Mouse (Mus musculus): Measurements from ENCODE around the gene Rapgef1. TPM values are rescaled to one million over a fixed set of nuclear protein-coding genes. Genes with fewer than 3 reads are reported as not detected.

Gene Rapgef1
- polyA plus RNA-seq, 1 experiment from 2014 or later: 5.5 TPM

DNA sequence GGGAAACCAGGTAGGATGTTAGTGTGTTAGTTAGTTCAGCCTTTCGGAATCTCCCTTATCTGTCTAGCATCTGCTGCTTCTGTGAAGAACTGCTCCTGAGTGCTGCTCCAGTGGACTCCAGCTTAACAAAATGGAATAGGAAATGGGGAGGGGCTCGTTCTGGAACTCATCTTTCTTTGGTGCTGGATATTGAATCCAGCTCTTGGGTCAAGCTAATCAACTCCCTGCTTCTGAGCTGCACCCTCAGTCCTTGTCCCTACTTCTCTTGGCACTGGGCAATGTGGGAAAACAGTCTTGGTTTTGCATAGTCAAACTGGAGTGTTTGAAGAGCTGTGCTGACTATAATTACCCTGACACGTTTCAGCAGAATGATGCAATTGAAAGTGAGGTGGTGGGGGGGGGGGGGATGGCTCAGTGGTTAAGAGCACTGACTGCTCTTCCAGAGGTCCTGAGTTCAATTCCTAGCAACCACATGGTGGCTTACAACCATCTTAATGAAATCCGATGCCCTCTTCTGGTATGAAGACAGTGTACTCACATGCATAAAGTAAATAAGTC is 25.6 kb downstream of the Rapgef1 start:
- Histone ChIP-seq H3K27me3 (no peaks in the 10 kb centered on the region), H3K4me3 (replicated peaks) (no peak overlapping the region), H3K9ac (no peak overlapping the region), H3K27ac (replicated peaks) (no peak overlapping the region), H3K36me3 (replicated peaks) (no peaks in the 10 kb centered on the region), H3K9me3 (replicated peaks) (no peaks in the 10 kb centered on the region), H3K4me2 (no peak overlapping the region), H3K4me1 (replicated peaks) (peaks cover 37% of the 10 kb centered on the region)
- WGBS (ENCODE audit: insufficient replicate concordance): 56% methylated on average over 4 of the region's 4 CpGs
- ATAC-seq (ENCODE audit: insufficient read depth): no peak

DNA sequence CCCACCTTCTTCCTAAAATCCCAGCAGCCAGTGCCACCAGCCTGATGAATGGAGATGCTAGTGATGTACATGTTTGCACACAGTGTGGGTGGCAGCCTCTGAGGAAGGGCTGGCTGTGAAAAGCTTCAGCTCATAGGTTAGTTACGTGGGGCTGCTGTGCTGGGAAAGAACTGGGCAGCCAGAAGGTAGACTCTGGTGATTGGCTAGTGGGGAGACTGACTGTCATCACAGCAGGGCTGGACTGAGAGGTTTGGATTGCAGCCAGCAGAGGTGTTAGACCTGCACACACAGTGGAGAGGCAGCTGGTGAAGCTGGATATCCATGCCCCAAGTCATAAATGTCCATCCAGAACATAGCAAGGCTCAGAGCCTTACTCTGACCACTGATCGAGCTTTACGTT is 27.1 kb downstream of the Rapgef1 start:
- H3K4me1 ChIP-seq (replicated peaks): peaks cover 28% of the 10 kb centered on the region
- no peaks in the 10 kb centered on the region for H3K9me3 ChIP-seq (replicated peaks)
- WGBS (ENCODE audit: insufficient replicate concordance): 77% methylated on average over 3 of the region's 3 CpGs
- H3K4me3 ChIP-seq (replicated peaks): no peak overlapping the region
- H3K4me2 ChIP-seq: no peak overlapping the region
- H3K9ac ChIP-seq: no peak overlapping the region
- peak; percentile 77; the same call in 1 of the 2 replicates for ATAC-seq (ENCODE audit: insufficient read depth)
- H3K36me3 ChIP-seq (replicated peaks): no peaks in the 10 kb centered on the region
- no peaks in the 10 kb centered on the region for H3K27me3 ChIP-seq
- H3K27ac ChIP-seq (replicated peaks): no peak overlapping the region

DNA sequence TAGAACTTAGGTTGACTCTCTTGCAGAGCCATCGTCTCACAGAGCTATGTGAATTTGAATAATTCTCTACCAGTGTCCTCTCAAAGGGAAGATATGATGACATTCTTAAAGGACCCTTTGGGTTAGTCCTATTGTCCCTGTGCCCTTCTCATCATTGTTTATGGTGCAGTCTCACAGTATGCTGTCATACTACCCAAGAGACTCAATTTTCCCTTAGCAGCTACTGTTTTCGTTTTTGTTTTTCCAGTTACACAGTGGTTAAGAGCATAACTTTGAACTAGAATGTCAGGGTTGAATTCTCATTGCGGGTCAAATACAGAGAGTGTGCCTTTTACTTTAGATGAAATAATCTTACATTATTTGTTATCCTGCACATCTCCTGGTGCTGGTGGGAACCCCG is 27.6 kb downstream of the Rapgef1 start:
- WGBS (ENCODE audit: insufficient replicate concordance): 74% methylated on average over 4 of the region's 4 CpGs
- no peak for ATAC-seq (ENCODE audit: insufficient read depth)

DNA sequence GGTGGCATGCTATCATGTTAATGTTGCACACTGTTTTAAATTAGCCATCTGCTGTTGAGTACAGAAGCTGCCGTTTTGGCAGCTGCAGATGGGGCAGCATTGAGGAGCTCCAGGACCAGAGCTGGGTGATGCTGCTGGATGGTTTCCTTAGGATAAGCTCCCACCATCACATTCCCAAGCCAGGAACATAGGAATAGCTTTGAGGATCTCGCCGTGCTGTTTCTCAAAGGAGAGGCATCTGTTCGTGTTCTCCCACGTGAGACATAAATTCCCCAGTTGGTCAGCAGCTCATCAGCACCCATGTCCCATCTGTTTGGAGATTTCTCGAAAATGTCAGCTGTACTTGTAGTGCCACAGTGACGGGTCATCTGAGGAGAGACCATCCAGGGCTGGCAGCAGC is 28.3 kb downstream of the Rapgef1 start:
- H3K9ac ChIP-seq: no peak overlapping the region
- no peaks in the 10 kb centered on the region for H3K9me3 ChIP-seq (replicated peaks)
- no peaks in the 10 kb centered on the region for H3K27me3 ChIP-seq
- H3K4me1 ChIP-seq (replicated peaks): peaks cover 28% of the 10 kb centered on the region
- no peak overlapping the region for H3K4me3 ChIP-seq (replicated peaks)
- no peak overlapping the region for H3K27ac ChIP-seq (replicated peaks)
- no peak for ATAC-seq (ENCODE audit: insufficient read depth)
- 77% methylated on average over 7 of the region's 7 CpGs for WGBS (ENCODE audit: insufficient replicate concordance)
- no peaks in the 10 kb centered on the region for H3K36me3 ChIP-seq (replicated peaks)
- H3K4me2 ChIP-seq: no peak overlapping the region

More for the DNA sequence above, 27.6 kb downstream of the Rapgef1 start:
- H3K9me3 ChIP-seq (replicated peaks): no peaks in the 10 kb centered on the region
- H3K27me3 ChIP-seq: no peaks in the 10 kb centered on the region
- H3K36me3 ChIP-seq (replicated peaks): no peaks in the 10 kb centered on the region
- H3K9ac ChIP-seq: no peak overlapping the region
- no peak overlapping the region for H3K27ac ChIP-seq (replicated peaks)
- H3K4me2 ChIP-seq: no peak overlapping the region
- no peak overlapping the region for H3K4me3 ChIP-seq (replicated peaks)
- peaks cover 28% of the 10 kb centered on the region for H3K4me1 ChIP-seq (replicated peaks)

DNA sequence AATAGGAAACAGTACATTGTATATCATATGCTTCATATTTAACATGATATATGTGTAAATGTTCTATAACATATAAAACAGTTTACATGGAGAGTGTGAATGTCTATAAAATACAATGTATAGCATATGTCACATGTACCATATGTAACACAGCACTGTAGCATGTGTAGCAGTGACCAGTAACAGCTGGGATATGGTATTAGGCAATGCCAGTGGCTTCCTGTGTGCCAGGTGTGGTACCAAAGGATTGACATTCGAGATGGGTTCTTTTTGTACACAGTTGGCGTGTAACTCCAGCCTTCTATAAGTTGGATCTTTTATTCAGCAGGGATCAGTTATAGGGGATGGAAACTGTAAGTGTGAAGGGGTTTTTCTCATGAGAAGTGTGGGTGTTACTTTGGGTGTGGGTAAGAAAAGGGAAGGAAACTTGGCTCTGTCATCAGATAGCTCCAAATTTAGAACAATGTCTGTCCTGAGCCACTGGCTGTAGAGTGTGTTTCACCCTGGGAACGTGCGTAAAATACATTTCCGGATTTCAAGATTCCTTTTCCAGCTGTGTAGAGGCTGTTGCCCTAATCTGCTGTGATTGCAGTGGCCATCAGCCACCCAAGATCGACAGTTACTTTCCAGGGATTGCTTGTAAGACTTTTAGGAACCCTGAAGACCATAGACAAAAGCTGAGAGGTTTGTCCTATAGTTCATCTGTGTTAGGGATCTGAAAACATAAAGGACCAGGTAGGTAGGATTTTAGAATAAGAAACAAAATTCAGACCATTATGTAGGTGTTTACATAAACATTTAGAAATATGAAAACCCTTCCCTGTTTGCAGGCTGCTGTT is 29.7 kb downstream of the Rapgef1 start:
- H3K4me1 ChIP-seq (replicated peaks): peaks cover 25% of the 10 kb centered on the region
- no peak; the same call in 1 of the 2 replicates for ATAC-seq (ENCODE audit: insufficient read depth)
- no peak overlapping the region for H3K9ac ChIP-seq
- H3K4me2 ChIP-seq: 0 out of 2 replicates have a peak overlapping the region, but pooled peaks have one; percentile 18
- no peaks in the 10 kb centered on the region for H3K27me3 ChIP-seq
- H3K36me3 ChIP-seq (replicated peaks): no peaks in the 10 kb centered on the region
- WGBS (ENCODE audit: insufficient replicate concordance): 21% methylated on average over 6 of the region's 6 CpGs
- H3K9me3 ChIP-seq (replicated peaks): no peaks in the 10 kb centered on the region
- no peak overlapping the region for H3K4me3 ChIP-seq (replicated peaks)
- 0 out of 2 replicates have a peak overlapping the region, but pooled peaks have one; percentile 42 for H3K27ac ChIP-seq (replicated peaks)

DNA sequence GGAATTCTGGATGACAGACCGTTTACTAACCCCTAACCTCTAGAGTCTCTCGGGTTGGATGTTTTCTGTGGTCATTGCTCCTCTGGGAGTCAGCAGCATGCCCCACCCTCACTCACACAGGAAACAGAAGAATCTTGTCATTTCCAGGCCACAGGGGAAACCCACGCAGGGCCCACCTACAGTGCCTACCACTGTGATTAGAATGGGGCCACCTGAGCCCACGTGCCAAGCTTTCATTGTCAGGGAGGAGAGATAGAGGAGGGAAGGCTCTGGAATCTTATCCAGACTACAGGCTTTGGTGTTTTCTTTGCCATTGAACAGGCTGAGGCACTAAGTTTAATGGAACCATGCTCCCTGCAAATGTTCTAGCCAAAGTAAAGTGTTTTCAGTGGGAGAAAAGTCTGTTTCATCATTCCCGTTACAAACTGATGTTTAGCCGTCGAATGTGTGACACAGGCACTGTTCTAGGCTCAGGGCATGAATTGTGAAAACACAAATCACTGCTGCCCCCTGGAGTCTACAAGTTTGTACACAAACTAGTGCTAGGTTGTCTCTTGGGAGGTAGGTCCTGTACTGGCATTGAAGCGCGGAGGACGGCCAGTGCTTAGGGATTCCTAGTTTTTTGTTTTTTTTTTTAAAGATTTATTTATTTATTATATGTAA is 30.4 kb downstream of the Rapgef1 start:
- H3K9ac ChIP-seq: no peak overlapping the region
- 0 out of 2 replicates have a peak overlapping the region, but pooled peaks have one; percentile 4 for H3K27ac ChIP-seq (replicated peaks)
- no peak overlapping the region for H3K4me2 ChIP-seq
- no peaks in the 10 kb centered on the region for H3K27me3 ChIP-seq
- no peak for ATAC-seq (ENCODE audit: insufficient read depth)
- WGBS (ENCODE audit: insufficient replicate concordance): 61% methylated on average over 10 of the region's 10 CpGs
- no peaks in the 10 kb centered on the region for H3K9me3 ChIP-seq (replicated peaks)
- no peaks in the 10 kb centered on the region for H3K36me3 ChIP-seq (replicated peaks)
- H3K4me1 ChIP-seq (replicated peaks): peaks cover 25% of the 10 kb centered on the region
- no peak overlapping the region for H3K4me3 ChIP-seq (replicated peaks)

DNA sequence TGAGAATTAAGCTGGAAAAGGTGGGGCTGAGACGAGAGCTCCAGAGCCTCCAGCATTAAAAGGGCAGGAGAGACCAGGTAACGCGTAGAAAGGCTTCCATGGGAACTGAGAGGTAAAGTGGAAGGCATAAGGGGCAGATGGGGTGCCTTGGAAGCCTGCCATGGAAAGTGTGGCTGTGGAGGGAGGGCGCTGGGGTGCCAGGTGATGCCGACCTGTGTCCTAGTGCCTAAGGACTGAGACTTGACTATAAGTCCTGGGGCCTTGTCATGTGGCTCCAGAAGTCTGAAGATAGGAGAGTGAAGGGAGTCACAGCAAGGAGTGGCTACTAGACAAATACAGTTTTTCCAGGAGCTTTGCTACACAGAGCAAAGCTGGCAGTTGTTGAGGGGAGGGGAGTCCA is 32.4 kb downstream of the Rapgef1 start:
- Histone ChIP-seq H3K27me3 (no peaks in the 10 kb centered on the region), H3K4me2 (no peak overlapping the region), H3K36me3 (replicated peaks) (no peaks in the 10 kb centered on the region), H3K4me3 (replicated peaks) (no peak overlapping the region), H3K27ac (replicated peaks) (no peak overlapping the region), H3K4me1 (replicated peaks) (peaks cover 12% of the 10 kb centered on the region; the same call in 1 of the 2 replicates), H3K9me3 (replicated peaks) (no peaks in the 10 kb centered on the region), H3K9ac (no peak overlapping the region)
- no peak for ATAC-seq (ENCODE audit: insufficient read depth)
- 78% methylated on average over 5 of the region's 5 CpGs for WGBS (ENCODE audit: insufficient replicate concordance)

DNA sequence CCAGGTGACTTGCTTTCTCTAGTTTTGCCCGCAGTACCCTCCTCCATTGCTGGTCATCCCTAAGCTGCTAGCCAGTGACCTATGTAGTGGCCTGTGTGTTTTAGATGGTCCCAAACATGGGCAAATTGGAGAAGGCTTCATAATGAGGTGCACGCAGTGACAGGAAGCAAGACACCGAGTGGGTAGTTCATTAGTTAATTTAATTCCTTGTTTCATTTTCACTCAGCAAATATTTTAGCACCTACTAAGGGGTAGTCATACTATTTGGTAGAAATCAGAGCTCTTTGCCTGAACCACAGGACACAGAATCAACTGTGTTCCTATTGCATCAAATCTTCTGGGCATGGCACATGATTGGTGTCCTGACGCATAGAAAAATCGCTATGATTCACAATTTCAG is 35.9 kb downstream of the Rapgef1 start:
- no peaks in the 10 kb centered on the region for H3K4me1 ChIP-seq (replicated peaks)
- 79% methylated on average over 5 of the region's 5 CpGs for WGBS (ENCODE audit: insufficient replicate concordance)
- H3K36me3 ChIP-seq (replicated peaks): no peaks in the 10 kb centered on the region
- ATAC-seq (ENCODE audit: insufficient read depth): no peak
- no peak overlapping the region for H3K4me3 ChIP-seq (replicated peaks)
- no peak overlapping the region for H3K27ac ChIP-seq (replicated peaks)
- H3K4me2 ChIP-seq: no peak overlapping the region
- no peaks in the 10 kb centered on the region for H3K9me3 ChIP-seq (replicated peaks)
- H3K9ac ChIP-seq: no peak overlapping the region
- H3K27me3 ChIP-seq: no peaks in the 10 kb centered on the region

DNA sequence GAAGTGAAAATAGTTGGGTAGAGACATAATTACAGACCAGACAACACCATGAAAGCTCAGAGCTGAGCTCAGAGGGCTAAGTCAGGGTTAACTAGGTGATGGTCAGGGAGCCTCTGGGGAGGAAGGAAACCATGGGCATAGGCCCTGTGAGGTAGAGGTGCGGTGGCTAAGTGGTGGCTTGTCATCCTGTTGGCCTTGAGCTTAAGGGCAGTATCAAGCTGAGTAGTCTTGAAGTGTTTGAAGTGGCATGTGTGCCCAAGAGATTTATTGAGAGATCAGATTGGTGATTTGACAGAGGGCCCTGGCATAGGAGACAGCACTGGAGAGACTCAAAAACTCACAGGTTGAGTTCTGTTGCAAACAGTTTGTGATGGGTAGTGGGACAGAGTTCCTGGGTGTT is 36.6 kb downstream of the Rapgef1 start:
- 61% methylated on average over 1 of the region's 1 CpGs for WGBS (ENCODE audit: insufficient replicate concordance)
- H3K4me3 ChIP-seq (replicated peaks): no peak overlapping the region
- peaks cover 2% of the 10 kb centered on the region for H3K4me1 ChIP-seq (replicated peaks)
- no peak for ATAC-seq (ENCODE audit: insufficient read depth)
- H3K4me2 ChIP-seq: no peak overlapping the region
- H3K27ac ChIP-seq (replicated peaks): no peak overlapping the region
- H3K27me3 ChIP-seq: no peaks in the 10 kb centered on the region
- no peaks in the 10 kb centered on the region for H3K9me3 ChIP-seq (replicated peaks)
- H3K9ac ChIP-seq: no peak overlapping the region
- no peaks in the 10 kb centered on the region for H3K36me3 ChIP-seq (replicated peaks)

DNA sequence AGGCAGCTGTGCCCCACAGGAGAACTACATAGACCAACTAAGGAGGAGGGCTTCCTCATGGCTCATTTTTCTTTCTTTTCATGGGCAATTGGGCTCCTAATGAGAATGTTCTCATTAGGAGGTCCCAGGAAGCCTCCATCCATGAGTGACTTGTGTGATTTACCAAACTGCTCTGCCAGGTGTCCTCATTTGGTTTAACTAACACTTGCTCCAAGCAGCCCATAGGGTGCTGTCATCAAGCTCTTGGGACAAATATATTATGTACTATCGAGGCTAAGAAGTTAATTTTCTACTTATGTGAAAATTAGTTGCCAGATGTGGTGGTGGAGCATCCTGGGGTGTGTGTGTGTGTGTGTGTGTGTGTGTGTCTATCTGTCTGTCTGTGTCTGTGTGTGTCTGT is 37.6 kb downstream of the Rapgef1 start:
- Histone ChIP-seq H3K4me1 (replicated peaks) (peaks cover 11% of the 10 kb centered on the region), H3K9ac (no peak overlapping the region), H3K4me2 (no peak overlapping the region), H3K27me3 (no peaks in the 10 kb centered on the region), H3K4me3 (replicated peaks) (no peak overlapping the region), H3K9me3 (replicated peaks) (no peaks in the 10 kb centered on the region), H3K27ac (replicated peaks) (no peak overlapping the region), H3K36me3 (replicated peaks) (no peaks in the 10 kb centered on the region)
- 63% methylated on average over 1 of the region's 1 CpGs for WGBS (ENCODE audit: insufficient replicate concordance)
- no peak for ATAC-seq (ENCODE audit: insufficient read depth)

DNA sequence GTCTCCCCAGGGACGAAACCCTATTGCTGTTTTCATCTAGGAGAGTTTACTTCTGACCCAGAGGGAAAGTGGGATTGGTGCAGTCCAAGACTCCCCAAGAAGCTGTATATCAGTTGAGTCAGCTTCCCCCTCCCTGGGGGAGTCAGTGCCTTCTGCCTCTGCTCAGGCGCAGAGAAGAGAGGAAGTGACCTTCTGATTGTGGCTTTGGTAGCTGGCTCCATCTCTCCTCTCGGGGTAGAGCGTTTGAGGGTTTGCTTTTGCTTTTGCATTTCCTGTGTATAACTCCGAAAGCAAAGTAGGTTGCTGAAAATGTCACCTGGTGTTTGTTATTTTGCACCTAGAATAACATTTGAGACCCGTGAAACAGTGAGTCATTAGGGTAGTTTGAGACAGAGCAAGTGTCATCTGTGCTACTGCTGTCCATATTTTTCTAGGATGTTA is 42.3 kb downstream of the Rapgef1 start:
- Histone ChIP-seq H3K27me3 (no peaks in the 10 kb centered on the region), H3K27ac (replicated peaks) (0 out of 2 replicates have a peak overlapping the region, but pooled peaks have one; percentile 1), H3K4me3 (replicated peaks) (no peak overlapping the region), H3K9me3 (replicated peaks) (no peaks in the 10 kb centered on the region), H3K9ac (no peak overlapping the region), H3K36me3 (replicated peaks) (no peaks in the 10 kb centered on the region), H3K4me2 (peak overlapping the region; percentile 16), H3K4me1 (replicated peaks) (peaks cover 53% of the 10 kb centered on the region)
- ATAC-seq (ENCODE audit: insufficient read depth): no peak
- WGBS (ENCODE audit: insufficient replicate concordance): 29% methylated on average over 6 of the region's 6 CpGs
